Mouse (Mus musculus) frontal cortex, adult (tissue): ENCODE measurements at regions not wholly inside any gene's neighbourhood (a gene's known extent, or its start where the extent isn't known, plus 50 kb on each side); places are given as distances from the start of the nearest gene placed in this dataset.

Experiments
- ATAC-seq: cut with Nextera tagmentation; 2 replicates; pipeline ENCODE4 v1.9.2; 2017; ENCODE audit warnings: mild to moderate bottlenecking, moderate library complexity, mixed read lengths; ENCODE audit not compliant: low TSS enrichment

DNA sequence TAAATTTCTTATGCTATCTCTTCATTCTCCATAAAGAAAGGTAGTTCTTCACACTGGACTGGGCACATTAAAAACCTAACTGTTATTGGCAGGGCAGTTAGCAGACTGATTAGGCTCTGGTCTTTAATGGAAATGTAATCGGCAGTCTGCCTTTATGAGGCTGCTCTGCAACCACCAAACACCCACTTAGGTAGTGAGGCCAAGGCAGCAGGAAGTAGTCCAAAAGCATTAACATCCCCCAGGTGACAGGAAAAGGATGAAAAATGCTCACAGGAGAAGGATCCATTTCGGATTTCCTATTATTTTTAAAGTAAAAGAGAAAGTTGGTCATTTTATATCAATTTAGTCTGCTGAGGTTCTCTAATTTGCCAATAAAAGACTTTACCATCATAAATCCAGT, 528.9 kb upstream of the Dppa4 start:
- no peak for ATAC-seq

DNA sequence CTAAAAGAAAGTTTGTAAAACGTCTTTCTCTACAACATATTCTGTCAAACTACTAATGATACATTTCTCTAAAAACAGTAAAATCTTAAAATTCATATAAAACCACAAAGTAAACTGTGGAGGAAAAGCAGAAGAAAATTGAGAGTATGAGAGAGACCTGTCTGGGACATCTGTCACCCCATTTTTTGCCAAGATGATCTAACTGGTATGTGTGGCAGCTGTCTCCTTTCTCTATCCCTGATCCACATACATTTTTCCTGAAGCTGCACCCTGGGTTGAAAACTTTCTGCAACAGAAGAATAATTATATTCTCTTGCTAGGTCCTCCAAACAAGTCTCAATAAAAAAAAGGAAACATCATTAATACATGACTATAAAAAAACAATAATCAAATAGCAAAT, 525.2 kb upstream of the Dppa4 start:
- no peak for ATAC-seq

DNA sequence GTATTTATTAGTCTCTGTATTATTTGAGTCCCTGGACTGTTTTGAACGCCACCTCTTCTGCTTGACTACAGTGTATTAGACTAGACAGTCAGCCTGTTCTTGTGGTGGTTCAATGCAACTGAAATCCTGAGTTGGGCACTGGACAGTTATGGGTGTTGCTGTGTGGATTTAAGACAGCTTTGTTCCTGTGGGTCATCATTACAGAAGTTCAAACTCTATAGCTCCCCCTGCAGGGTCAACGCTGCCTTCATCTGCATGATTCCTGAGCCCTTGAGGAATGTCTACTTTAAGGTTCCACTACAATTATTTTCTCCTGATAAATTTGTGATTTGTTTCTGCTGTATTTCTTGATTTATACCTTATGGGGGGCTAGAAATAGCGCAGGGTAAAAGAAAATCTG, 517.8 kb upstream of the Dppa4 start:
- ATAC-seq: peak; percentile 74

DNA sequence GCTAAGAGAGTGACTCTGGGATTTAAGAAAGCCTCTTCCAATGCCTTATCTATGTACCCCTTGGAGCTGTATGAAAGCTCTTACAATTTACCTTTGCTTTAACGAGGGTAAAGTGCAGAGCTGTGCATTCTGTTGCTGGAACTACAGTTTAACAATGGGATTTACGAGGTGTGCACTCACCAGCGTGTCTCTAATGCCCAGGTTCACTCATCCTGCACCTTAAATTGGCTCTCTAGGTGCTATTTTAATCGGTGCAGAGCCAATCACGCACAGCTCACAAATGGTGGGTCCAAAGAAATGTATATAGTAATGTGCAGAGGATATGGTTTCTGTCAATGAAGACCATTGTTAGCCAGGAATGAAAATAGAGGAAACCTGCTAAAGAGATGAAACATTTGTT, 495.0 kb upstream of the Dppa4 start:
- no peak for ATAC-seq

DNA sequence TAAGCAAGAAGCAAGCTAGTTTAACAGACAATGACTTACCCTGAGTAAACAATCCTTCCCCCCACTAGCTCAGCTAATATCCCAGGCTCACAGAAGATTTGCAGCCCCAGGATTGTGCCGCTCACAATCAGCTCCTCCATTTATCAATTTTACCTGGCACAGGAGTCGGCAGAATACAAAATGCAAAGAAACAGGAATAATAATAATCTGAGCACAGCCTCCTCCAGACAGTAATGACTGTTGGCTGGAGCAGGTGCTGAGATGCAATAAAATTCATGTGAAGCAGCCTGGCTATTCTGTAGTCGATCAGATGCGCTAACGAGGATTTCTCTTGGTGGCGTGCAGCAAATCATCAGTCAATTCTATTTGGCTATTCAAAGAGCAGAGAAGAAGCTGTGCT, 492.9 kb upstream of the Dppa4 start:
- ATAC-seq: no peak

DNA sequence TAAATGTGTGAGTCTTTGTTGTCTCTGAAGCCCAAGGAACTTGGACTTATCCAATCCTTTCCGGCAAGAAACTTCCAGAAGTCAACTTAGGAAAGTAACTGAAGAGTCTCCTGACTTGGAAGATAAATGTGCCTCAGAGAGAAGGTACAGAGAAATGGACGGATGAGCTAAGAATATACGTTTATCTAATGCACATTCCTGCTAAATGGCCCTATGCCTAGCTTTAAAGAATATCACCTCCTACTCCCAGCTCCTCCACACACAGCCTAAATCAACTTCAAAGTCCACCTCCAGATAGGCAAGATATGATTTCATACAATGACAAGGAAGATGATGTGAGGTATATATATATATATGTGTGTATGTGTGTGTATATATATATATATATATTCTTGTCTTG, 492.1 kb upstream of the Dppa4 start:
- peak; percentile 99 for ATAC-seq

DNA sequence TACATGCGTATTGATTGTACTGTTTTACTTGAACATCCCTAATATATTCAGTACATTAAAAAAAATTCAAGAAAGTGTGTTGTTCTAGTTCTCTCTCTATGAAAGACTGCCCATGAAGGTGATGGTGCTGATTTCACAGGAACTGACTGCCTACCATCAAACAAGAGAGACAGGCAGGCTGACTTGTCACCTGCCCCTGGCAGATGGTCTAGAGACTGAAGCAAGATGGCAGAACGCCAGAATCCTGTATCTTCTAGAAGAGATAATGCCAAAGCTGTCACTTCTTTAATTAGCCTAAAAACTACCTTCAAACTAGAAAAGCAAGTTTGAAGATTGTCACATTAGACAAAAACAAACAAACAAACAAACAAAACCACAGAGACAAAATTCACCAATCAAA, 484.7 kb upstream of the Dppa4 start:
- no peak for ATAC-seq

DNA sequence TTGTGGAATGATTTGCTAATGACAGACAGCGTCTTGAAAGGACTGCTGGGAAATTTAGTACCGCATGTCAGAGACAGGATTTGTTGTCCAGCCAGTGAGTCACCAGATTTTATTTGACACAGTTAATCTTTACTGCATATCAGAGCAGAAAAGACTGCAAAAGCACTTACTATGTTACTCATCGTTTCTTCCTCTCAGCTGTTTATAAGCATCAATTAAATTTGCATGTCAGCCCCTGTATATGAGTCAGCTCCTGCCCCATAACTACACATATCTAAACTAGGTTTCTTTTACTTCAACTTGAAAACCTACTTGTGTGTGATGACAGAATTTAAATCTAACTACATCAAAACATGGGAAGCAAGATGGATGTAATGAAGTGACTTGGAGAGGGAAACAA, 440.4 kb upstream of the Dppa4 start:
- ATAC-seq: peak; percentile 81

DNA sequence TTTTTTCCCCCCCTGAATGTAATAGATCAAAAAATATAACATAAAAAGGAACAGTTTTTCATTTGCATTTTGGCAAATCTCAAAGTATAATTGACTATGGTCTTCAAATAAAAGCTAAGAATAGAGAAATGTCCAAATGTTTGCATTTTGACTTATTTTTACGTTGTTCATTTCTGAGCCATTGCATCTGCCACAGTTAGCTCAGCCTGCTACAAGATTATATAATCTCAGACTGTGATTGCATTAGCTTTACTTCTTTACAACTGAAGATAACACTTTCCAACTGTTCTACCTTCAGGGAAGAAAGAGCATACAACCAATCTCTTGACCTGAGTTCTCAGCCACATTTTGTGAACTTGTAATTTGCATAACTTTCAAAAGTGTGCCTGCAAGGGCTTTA, 431.9 kb upstream of the Dppa4 start:
- peak; percentile 89 for ATAC-seq

DNA sequence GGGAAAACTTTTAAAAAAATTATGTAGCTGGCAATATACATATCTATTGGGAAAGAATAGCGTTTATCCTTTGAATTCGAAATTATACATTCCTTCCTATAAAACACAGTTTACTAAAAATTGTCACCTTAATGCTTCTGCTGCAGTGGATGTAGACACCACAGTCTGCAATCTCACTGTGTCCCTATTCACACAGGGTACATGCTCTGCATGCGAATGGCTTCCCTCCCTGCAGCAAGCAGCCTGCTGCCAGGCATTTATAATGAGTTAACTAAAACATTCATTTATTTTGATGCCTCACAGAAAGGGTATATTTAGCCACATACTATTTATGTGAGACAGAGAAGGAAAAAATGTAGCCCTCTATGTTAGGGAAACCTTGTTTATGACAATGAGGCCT, 423.7 kb upstream of the Dppa4 start:
- ATAC-seq: 0 out of 2 replicates have a peak, but pooled peaks have one; percentile 27

DNA sequence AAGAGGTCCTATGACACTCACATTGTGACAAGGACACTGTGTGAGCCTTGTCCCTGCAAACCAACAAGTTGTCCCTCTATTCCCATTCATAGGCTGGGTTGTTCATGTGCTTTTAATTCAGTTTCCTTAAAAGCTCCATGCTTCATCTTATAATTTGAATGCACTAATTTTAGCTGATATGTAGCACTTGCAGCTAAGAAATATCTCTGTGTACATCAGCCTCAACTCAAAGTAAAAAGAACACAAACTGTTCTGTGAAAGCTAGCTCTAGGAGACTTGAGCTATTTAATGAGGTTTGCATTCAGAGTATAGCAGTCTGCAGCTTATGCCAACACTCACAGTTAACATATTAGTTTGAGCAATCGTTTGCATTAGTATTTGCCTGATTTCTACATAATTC, 408.3 kb upstream of the Dppa4 start:
- ATAC-seq: peak; percentile 97

DNA sequence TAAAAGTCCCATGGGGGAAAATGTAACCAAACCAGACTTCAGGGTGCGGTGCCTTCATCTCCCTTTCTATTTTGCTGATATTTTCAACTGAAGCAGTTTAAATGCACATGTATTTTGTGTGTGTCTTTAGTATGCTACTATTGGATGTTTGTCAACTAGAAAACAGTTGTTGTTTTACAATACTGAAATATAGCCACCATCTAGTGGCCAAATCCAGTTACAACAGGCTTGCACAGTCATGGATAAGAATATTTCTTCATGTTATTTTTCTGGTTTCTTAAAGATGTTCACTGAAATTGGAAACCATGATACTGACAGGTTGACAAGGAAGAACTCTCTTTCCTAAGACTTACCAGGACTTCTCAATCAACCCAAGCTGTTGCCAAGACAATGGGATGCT, 400.1 kb upstream of the Dppa4 start:
- ATAC-seq: peak; percentile 38; the same call in 1 of the 2 replicates

DNA sequence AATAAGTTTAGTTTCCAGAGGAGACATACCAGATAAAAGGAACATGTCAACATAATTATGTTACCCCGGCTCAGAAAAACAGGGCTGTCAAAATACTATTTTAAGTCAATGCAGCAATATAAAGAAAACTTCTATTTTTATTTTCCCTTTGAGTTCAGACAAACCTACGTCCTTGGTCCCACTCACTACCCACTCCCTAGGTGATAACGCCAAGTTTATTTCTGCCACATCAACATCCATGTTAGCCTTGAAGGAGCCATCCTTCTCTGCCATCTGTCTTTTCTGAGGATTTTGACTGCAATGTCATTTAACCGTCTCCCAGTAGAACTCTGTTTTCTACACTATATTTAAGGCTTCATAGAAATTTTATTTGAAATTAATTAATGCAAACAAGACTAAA, 396.5 kb upstream of the Dppa4 start:
- ATAC-seq: peak; percentile 88

DNA sequence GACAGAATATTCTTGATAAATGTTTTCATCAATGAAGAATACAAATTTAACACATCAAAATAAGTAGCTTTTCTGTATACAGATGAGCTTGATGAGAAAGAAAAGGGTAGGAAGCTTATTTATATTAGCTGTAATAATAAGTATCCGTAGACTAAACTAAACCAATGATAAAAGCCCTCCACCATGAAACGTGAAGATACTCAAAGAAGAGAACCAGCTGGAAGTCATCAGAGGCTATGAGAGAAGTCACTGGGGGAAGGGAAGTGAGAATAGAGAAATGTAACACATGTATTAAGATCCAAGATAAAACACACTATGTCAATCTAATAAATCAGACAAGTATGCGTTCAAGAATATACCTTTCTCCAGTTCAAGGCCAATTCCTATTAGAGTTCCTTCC, 382.7 kb upstream of the Dppa4 start:
- no peak for ATAC-seq

DNA sequence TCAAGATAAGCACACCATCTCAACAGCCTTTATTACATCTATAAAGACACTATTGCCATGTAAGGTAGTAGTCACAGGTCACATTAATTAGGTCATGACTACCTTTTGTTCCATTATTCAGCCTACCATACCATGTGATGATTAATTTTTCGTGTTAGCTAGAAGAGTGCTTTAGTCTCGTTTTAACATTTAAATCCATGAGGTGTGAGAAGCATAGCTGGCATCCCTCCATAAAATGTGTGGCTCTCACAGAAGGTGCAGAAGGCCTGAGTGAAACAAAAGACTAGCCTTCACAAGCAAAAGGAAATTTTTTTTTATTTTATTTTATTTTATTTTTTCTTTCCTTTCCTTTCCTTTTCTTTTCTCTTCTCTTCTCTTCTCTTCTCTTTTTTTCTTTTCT, 345.5 kb upstream of the Dppa4 start:
- ATAC-seq: no peak
